Mouse (Mus musculus): ENCODE measurements around the gene Lrig1. TPM values are rescaled to one million over a fixed set of nuclear protein-coding genes. Genes with fewer than 3 reads are reported as not detected.

Lrig1 gene
- polyA plus RNA-seq, 1 experiment from 2014 or later, result 19.0 TPM

- Histone ChIP-seq H3K9me3 (no peaks in the 10 kb centered on the region), H3K4me3 (no peak overlapping the region), H3K27me3 (no peaks in the 10 kb centered on the region), H3K4me1 (peaks cover 71% of the 10 kb centered on the region), H3K27ac (no peak overlapping the region), H3K9ac (no peak overlapping the region), H3K36me3 (0 out of 2 replicates have a peak, but pooled peaks cover 2% of the 10 kb centered on the region), H3K4me2 (replicated peaks) (no peak overlapping the region)
- no peak for ATAC-seq (ENCODE audit: low FRiP score, low read depth)
- WGBS, result 84% methylated on average over 1 of the region's 1 CpGs
These were observed 57.9 kb downstream of the Lrig1 start for GRCm38 (mm10) chr6:94642048-94642447.

- Histone ChIP-seq H3K4me2 (replicated peaks) (no peak overlapping the region), H3K27ac (no peak overlapping the region), H3K9ac (no peak overlapping the region), H3K4me3 (no peak overlapping the region), H3K36me3 (0 out of 2 replicates have a peak, but pooled peaks cover 2% of the 10 kb centered on the region), H3K9me3 (no peaks in the 10 kb centered on the region), H3K4me1 (peaks cover 62% of the 10 kb centered on the region), H3K27me3 (no peaks in the 10 kb centered on the region)
- no peak for ATAC-seq (ENCODE audit: low FRiP score, low read depth)
- 33% methylated on average over 7 of the region's 7 CpGs for WGBS
These were observed 59.7 kb downstream of the Lrig1 start for GRCm38 (mm10) chr6:94640297-94640696.

- ATAC-seq (ENCODE audit: low FRiP score, low read depth), result no peak
- Histone ChIP-seq H3K27ac (no peak overlapping the region), H3K4me1 (peaks cover 67% of the 10 kb centered on the region), H3K36me3 (no peaks in the 10 kb centered on the region), H3K27me3 (no peaks in the 10 kb centered on the region), H3K4me2 (replicated peaks) (no peak overlapping the region), H3K9ac (no peak overlapping the region), H3K9me3 (no peaks in the 10 kb centered on the region), H3K4me3 (no peak overlapping the region)
- WGBS, result 44% methylated on average over 5 of the region's 5 CpGs
These were observed 62.9 kb downstream of the Lrig1 start for GRCm38 (mm10) chr6:94637024-94637434.

GRCm38 (mm10) chr6:94635343-94635742 lies 64.6 kb downstream of the Lrig1 start:
- H3K4me1 ChIP-seq, result peaks cover 76% of the 10 kb centered on the region
- H3K27me3 ChIP-seq, result peaks cover 3% of the 10 kb centered on the region; the same call in 1 of the 2 replicates
- H3K27ac ChIP-seq, result no peak overlapping the region
- H3K9me3 ChIP-seq, result no peaks in the 10 kb centered on the region
- H3K36me3 ChIP-seq, result no peaks in the 10 kb centered on the region
- H3K4me2 ChIP-seq (replicated peaks), result no peak overlapping the region
- no peak overlapping the region for H3K9ac ChIP-seq
- no peak for ATAC-seq (ENCODE audit: low FRiP score, low read depth)
- no peak overlapping the region for H3K4me3 ChIP-seq
- WGBS, result 78% methylated on average over 1 of the region's 1 CpGs

- H3K4me2 ChIP-seq (replicated peaks), result no peak overlapping the region
- H3K4me1 ChIP-seq, result peaks cover 78% of the 10 kb centered on the region
- H3K36me3 ChIP-seq, result peaks cover 3% of the 10 kb centered on the region
- ATAC-seq (ENCODE audit: low FRiP score, low read depth), result no peak
- H3K27me3 ChIP-seq, result peaks cover 9% of the 10 kb centered on the region
- WGBS, result 72% methylated on average over 9 of the region's 9 CpGs
- H3K27ac ChIP-seq, result no peak overlapping the region
- no peak overlapping the region for H3K9ac ChIP-seq
- H3K4me3 ChIP-seq, result no peak overlapping the region
- H3K9me3 ChIP-seq, result no peaks in the 10 kb centered on the region
These were observed 65.2 kb downstream of the Lrig1 start for GRCm38 (mm10) chr6:94634710-94635109.

GRCm38 (mm10) chr6:94634274-94634673 lies 65.7 kb downstream of the Lrig1 start:
- Histone ChIP-seq H3K9me3 (no peaks in the 10 kb centered on the region), H3K27me3 (peaks cover 12% of the 10 kb centered on the region), H3K27ac (no peak overlapping the region), H3K4me2 (replicated peaks) (no peak overlapping the region), H3K4me1 (peaks cover 80% of the 10 kb centered on the region), H3K4me3 (no peak overlapping the region), H3K36me3 (peaks cover 5% of the 10 kb centered on the region), H3K9ac (no peak overlapping the region)
- WGBS, result 81% methylated on average over 4 of the region's 4 CpGs
- ATAC-seq (ENCODE audit: low FRiP score, low read depth), result no peak

GRCm38 (mm10) chr6:94631779-94632082 lies 68.2 kb downstream of the Lrig1 start:
- Histone ChIP-seq H3K4me3 (no peak overlapping the region), H3K4me2 (replicated peaks) (no peak overlapping the region), H3K9me3 (no peaks in the 10 kb centered on the region), H3K27ac (no peak overlapping the region), H3K4me1 (peaks cover 80% of the 10 kb centered on the region), H3K27me3 (peaks cover 15% of the 10 kb centered on the region), H3K36me3 (peaks cover 5% of the 10 kb centered on the region), H3K9ac (0 out of 2 replicates have a peak overlapping the region, but pooled peaks have one; percentile 19)
- WGBS, result 86% methylated on average over 6 of the region's 6 CpGs
- ATAC-seq (ENCODE audit: low FRiP score, low read depth), result no peak

- Histone ChIP-seq H3K4me3 (no peak overlapping the region), H3K27ac (peak overlapping the region; percentile 28; the same call in 1 of the 2 replicates), H3K9me3 (no peaks in the 10 kb centered on the region), H3K4me2 (replicated peaks) (no peak overlapping the region), H3K9ac (0 out of 2 replicates have a peak overlapping the region, but pooled peaks have one; percentile 19), H3K27me3 (peaks cover 19% of the 10 kb centered on the region), H3K4me1 (peaks cover 84% of the 10 kb centered on the region), H3K36me3 (peaks cover 10% of the 10 kb centered on the region)
- WGBS, result 67% methylated on average over 7 of the region's 7 CpGs
- no peak for ATAC-seq (ENCODE audit: low FRiP score, low read depth)
These were observed 68.7 kb downstream of the Lrig1 start for GRCm38 (mm10) chr6:94631051-94631778.

GRCm38 (mm10) chr6:94628787-94629186 lies 71.2 kb downstream of the Lrig1 start:
- peaks cover 35% of the 10 kb centered on the region for H3K27me3 ChIP-seq
- peak overlapping the region; percentile 41; the same call in 1 of the 2 replicates for H3K4me2 ChIP-seq (replicated peaks)
- no peak overlapping the region for H3K9ac ChIP-seq
- H3K4me3 ChIP-seq, result no peak overlapping the region
- 43% methylated on average over 6 of the region's 6 CpGs for WGBS
- H3K4me1 ChIP-seq, result peaks cover 78% of the 10 kb centered on the region
- peaks cover 31% of the 10 kb centered on the region for H3K36me3 ChIP-seq
- H3K9me3 ChIP-seq, result no peaks in the 10 kb centered on the region
- peak overlapping the region; percentile 39; the same call in 1 of the 2 replicates for H3K27ac ChIP-seq
- no peak for ATAC-seq (ENCODE audit: low FRiP score, low read depth)

- Histone ChIP-seq H3K27ac (peak overlapping the region; percentile 69; the same call in 1 of the 2 replicates), H3K4me3 (no peak overlapping the region), H3K36me3 (peaks cover 39% of the 10 kb centered on the region), H3K9ac (peak overlapping the region; percentile 43; the same call in 1 of the 2 replicates), H3K4me2 (replicated peaks) (peak overlapping the region; percentile 41), H3K4me1 (peaks cover 75% of the 10 kb centered on the region), H3K27me3 (peaks cover 35% of the 10 kb centered on the region), H3K9me3 (no peaks in the 10 kb centered on the region)
- ATAC-seq (ENCODE audit: low FRiP score, low read depth), result peak; percentile 61
- WGBS, result 9% methylated on average over 15 of the region's 15 CpGs
These were observed 72.0 kb downstream of the Lrig1 start for GRCm38 (mm10) chr6:94627714-94628595.

GRCm38 (mm10) chr6:94626807-94627206 lies 73.2 kb downstream of the Lrig1 start:
- peaks cover 40% of the 10 kb centered on the region for H3K27me3 ChIP-seq
- no peak overlapping the region for H3K9ac ChIP-seq
- H3K9me3 ChIP-seq, result no peaks in the 10 kb centered on the region
- peaks cover 64% of the 10 kb centered on the region for H3K4me1 ChIP-seq
- WGBS, result 23% methylated on average over 2 of the region's 2 CpGs
- H3K4me3 ChIP-seq, result no peak overlapping the region
- ATAC-seq (ENCODE audit: low FRiP score, low read depth), result no peak
- H3K27ac ChIP-seq, result peak overlapping the region; percentile 61; the same call in 1 of the 2 replicates
- H3K4me2 ChIP-seq (replicated peaks), result no peak overlapping the region
- peaks cover 51% of the 10 kb centered on the region for H3K36me3 ChIP-seq

- Histone ChIP-seq H3K27me3 (peaks cover 40% of the 10 kb centered on the region), H3K36me3 (peaks cover 60% of the 10 kb centered on the region), H3K4me3 (no peak overlapping the region), H3K4me2 (replicated peaks) (no peak overlapping the region), H3K27ac (no peak overlapping the region), H3K4me1 (peaks cover 55% of the 10 kb centered on the region), H3K9ac (no peak overlapping the region), H3K9me3 (no peaks in the 10 kb centered on the region)
- 18% methylated on average over 5 of the region's 5 CpGs for WGBS
- ATAC-seq (ENCODE audit: low FRiP score, low read depth), result no peak
These were observed 74.1 kb downstream of the Lrig1 start for GRCm38 (mm10) chr6:94625896-94626295.

Data from limb, embryonic 13.5 days (tissue).